Mouse (Mus musculus) duodenum, adult 2 months (tissue): ENCODE data around the gene Gm49378. TPM values are rescaled to one million over a fixed set of nuclear protein-coding genes. Genes with fewer than 3 reads are reported as not detected.

Experiments
- polyA plus RNA-seq: library from polyadenylated mRNA; depleted of rRNA; stranded (reverse); fragments of >200 nt; gene quantifications from 2 replicates; pipeline ENCODE4 v1.2.3, GENCODE M21; 2012; ENCODE audit warnings: low replicate concordance; rRNA removed

Gene Gm49378
- 6.3 and 23.9 TPM in 2 replicates for polyA plus RNA-seq

GRCm38 (mm10) chr14:55637795-55638194, at the start of gene Gm49378:
Gene Gm49378 (minus strand): TSS chr14:55637895.

DNA sequence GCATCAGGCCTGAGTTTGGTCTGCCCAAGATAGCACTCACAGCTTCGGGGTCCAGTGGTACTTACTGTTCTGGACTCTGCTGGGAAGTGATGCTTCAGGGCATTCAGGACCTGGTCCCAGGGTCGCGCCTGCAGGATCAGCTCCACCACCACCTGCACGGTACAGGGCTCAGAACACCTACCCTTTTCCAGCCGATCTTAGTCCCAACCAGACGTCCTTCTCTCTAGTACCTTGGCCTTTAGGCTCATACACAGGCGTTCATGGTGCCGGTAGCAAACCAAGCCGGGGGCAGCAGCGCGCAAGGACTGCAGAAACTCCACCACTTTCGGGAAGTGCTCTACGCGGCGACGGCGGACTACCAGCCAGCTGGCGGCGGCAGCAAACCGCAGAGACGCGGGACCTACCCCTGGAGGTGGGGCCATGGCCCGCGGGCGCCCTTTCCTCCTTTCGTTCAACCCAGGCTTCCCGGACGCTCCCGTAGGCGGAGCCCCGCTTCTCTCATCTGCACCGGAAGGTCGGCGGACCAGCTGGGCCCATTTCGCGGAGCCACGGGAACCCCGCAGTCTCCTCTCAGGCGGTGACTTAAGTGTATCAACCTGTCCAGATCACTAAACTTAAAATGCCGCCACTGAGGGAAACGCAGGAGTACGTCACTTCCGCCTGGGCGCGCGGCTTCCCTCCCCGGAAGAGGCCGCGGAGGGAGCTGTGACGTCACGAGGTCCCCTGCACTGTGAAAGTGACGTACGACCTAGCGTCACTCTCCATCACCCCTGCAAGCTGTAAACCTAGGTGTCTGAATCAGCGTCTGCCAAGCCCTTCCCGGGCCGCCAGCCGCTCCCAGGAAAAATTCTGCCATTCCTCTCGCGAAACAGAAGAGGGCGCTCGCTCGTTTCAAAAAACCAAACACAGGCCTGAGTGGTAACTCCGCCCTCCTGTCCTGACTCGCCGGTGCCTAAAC, 43.7 kb upstream of the Gm49378 start, which contains the start of gene Tinf2:
Gene Tinf2 (minus strand): TSS at position 661 of the 958 bp plus-strand sequence.

DNA sequence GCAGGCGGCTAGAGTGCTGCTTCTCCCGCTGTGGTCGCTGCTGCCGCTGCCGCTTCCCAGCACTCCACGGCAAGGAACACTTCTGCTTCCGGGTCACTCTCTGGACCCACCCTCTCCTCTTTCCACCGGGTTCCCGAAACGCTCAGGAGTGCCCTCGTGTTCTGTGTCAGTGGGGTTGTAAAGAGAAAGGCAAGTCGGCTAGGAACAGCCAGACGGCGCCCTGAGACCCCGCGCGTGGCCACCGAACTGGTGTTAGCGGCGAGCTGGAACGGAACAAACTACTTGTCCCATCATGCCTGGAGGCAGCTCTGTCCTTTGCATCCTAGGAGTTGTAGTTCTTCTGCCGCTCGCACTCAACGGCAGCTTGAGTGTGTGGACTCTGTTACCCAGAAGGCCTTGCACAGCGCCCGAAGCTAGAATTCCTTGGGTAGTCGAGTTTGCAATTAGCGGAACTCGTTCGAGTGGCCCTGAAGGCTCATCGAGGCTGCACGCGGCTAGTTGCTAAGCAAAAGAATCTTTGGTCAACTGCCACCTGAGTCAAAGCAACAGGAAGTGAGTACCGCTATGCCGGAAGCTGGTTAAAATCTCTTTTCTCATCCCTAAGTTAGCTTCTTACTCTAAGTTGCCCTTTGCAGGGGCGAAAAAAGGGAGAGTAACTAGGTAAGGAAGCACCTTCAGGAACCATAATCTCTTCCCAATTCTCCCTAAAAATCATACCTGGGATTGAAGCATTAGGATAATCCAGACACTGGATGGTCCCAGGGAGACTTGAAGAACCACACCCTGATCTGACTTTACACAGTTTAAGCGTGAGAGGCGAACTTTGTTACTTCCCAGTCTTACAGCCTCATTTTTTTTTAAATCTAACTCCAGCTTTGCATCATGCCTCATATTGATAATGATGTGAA, 34.4 kb upstream of the Gm49378 start, which contains the start of the genes Gmpr2 and Nedd8:
Gene Gmpr2 (plus strand): TSS at position 109 of the 908 bp plus-strand sequence.
Gene Nedd8 (minus strand): TSS at position 292 of the 908 bp plus-strand sequence.

DNA sequence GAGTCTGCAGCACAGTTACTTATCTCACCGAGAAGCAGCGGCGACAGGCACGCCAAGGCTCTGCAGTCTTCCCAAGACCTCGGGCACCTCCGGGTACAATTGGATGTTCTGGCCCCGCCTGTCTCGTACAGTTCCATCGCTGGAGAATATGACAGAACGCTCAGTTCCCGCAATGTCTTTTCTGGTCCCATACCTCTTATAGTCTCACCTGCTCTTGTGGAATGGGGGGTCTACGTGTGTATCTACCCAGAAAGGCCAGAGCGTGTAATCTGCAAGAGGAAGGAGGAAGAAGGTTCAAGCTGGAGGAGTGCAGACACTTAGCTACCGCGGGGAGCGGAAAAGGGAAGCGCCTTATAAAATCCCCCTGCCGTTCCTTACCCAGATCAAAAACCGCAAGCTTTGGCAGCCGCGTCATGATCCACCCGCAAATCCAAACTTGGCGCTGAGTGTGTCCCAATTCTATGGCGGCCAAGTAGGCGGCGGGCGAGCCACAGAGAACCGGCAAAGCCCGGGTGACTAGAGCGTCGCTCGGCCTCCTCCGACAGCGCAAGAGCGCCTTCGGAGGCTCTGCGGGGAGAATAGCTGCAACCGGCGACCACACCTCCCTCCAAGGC, 22.4 kb upstream of the Gm49378 start, which contains the start of gene Mdp1:
Gene Mdp1 (minus strand): TSS at position 549 of the 614 bp plus-strand sequence.

GRCm38 (mm10) chr14:55649884-55650283, 12.2 kb upstream of the Gm49378 start, which contains the start of gene Tssk4:
Gene Tssk4 (plus strand): TSS chr14:55650184.

DNA sequence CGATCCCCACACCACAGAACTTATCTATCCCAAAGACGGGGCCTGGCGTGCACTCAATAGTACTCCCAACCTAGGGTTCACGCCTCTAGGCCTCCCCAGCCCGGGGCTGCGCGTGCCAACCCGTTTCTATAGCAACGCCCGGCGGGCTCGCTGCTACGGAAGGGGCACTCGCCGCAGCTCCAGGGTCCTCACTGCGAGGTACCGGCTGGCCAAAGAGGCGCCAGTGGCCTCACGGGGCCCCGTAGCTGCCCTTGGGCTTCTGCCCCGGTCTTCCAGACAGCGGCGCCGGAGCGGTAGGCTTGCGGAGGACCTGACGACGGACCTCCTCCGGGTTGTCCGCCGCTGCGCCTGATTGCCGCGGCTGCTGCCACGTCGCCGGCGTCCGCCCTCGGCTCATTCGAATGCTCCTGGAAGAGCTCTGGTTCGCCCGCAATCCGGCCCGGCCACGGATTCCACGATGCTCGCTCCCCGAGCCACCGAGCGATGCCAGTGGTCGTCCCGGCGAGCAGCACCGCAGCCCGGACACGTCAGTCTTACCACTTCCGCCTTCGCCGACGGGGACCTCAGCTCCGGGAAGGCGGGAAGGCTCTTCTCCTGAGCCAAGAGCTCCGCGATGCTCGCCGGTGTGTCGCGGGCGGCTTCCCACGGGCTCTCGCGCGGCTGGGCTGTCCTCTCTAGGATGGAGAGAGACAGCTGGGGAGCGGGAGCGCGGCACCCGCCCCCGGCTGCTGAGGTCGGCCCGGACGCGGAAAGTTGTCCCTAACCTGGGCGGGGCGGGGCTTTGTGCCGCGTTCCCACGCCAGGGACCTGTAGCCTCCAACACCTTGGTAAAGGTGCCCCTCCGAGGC, 5.6 kb upstream of the Gm49378 start, which contains the start of gene Tm9sf1:
Gene Tm9sf1 (minus strand): TSS at position 747 of the 848 bp plus-strand sequence.

DNA sequence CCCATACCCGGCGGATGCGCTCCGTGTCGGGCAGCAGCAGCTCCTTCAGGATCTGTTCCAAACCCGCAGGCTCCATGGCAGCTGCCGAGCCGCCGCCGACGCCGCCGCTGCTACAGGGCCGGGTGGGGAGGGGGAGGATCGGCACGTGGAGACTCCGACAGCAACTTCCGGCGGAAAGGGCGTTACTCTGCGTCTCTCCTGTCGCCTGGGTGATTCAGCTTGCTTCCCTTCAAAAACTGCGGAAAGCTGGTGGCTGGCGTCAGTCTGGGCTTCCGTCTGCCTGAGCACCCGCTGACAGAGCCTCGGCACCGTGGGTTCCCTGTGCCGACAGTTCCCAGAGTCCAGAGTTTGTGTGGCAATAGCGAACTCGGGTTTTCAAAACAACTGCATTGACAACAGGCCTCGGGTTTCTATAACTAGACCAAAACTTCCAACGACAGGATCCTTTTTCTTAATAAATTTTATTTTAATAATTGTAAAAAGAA, 2.1 kb downstream of the Gm49378 start, which contains the start of gene Ipo4:
Gene Ipo4 (minus strand): TSS at position 435 of the 485 bp plus-strand sequence.

DNA sequence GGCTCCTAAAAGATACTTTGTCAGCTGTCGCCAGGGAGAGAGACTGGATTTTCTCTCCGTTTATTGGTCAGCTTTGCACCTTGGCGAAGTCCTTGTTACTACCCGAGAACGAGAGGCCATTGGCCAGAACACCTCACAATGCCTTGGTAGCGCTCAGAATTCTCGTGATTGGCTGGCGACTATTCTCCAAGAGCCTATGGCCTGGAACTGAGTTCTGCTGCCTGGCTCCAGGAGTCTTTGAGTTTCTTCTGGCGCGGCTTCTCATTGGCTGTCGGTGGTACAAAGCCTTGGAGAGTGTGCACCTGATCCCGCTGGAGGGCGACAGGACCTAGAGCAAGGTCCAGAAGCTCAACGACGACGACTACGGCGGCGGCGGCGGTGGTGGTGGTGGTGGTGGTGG, 19.9 kb downstream of the Gm49378 start, which contains the start of gene Rec8:
Gene Rec8 (plus strand): TSS at position 216 of the 400 bp plus-strand sequence.

GRCm38 (mm10) chr14:55603271-55603632, 34.4 kb downstream of the Gm49378 start, which contains the start of gene Irf9:
Gene Irf9 (plus strand): TSS chr14:55603571.

GRCm38 (mm10) chr14:55591331-55591891, 46.3 kb downstream of the Gm49378 start, which contains the start of gene Rnf31:
Gene Rnf31 (plus strand): TSS chr14:55591708.

DNA sequence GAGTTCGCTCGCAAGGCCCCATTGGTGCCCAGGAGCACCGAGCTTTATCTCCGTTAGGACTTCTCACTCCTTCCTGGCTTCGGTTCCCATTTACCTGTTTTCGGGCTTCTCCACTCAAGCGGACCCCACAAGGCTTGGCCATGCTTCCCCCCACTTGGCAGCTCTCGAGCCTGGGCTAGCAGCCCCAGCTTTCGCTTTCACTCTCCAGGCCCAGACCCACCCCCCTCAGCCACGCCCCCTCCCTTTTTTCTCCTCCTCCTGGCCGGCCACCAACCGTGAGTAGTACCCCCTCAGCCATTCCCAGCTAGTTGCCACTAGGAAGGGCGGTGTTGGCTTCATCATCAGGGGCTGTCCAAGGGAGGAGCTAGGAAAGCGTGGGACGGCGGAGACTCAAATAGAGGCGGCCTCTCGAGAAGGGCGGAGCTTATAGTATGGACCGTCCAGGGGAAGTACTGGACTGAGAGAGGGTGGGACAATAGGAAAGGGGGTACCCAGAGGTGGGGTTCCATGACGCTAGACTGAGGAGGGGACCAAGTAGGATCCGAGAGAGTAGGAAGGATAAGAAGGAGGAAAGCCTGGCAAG, 46.9 kb downstream of the Gm49378 start, which contains the start of gene Psme2:
Gene Psme2 (minus strand): TSS at position 366 of the 583 bp plus-strand sequence.

GRCm38 (mm10) chr14:55584702-55585565, 52.8 kb downstream of the Gm49378 start, which contains the start of gene Emc9:
Gene Emc9 (minus strand): TSS chr14:55585302.

Other genes with a start within 250 kb of the Gm49378 start
- 95.3 and 98.5 TPM in 2 replicates for gene Dhrs4, start 159.1 kb downstream of the Gm49378 start, polyA plus RNA-seq
- gene Carmil3, start 147.2 kb downstream of the Gm49378 start, polyA plus RNA-seq, result 0.58 and 5.5 TPM in 2 replicates
- gene Cpne6, start 127.5 kb downstream of the Gm49378 start, polyA plus RNA-seq, result 0.02 TPM in 1 of 2 replicates, not detected in the other
- gene Nrl, start 112.9 kb downstream of the Gm49378 start, polyA plus RNA-seq, result not detected in 2 replicates
- 19.5 and 27.3 TPM in 2 replicates for gene Pck2, start 97.6 kb downstream of the Gm49378 start, polyA plus RNA-seq
- 95.6 and 99.0 TPM in 2 replicates for gene Dcaf11, start 77.9 kb downstream of the Gm49378 start, polyA plus RNA-seq
- gene A730061H03Rik, start 77.5 kb downstream of the Gm49378 start, polyA plus RNA-seq, result 0.66 and 1.2 TPM in 2 replicates
- gene Fitm1, start 62.3 kb downstream of the Gm49378 start, polyA plus RNA-seq, result 0.09 TPM in 1 of 2 replicates, not detected in the other
- 79.6 and 120 TPM in 2 replicates for gene Psme1, start 59.8 kb downstream of the Gm49378 start, polyA plus RNA-seq
- gene Emc9, start 52.6 kb downstream of the Gm49378 start, polyA plus RNA-seq, result 22.9 and 37.1 TPM in 2 replicates
- 117 and 212 TPM in 2 replicates for gene Psme2, start 46.8 kb downstream of the Gm49378 start, polyA plus RNA-seq
- 33.6 and 53.0 TPM in 2 replicates for gene Rnf31, start 46.2 kb downstream of the Gm49378 start, polyA plus RNA-seq
- gene Irf9, start 34.3 kb downstream of the Gm49378 start, polyA plus RNA-seq, result 54.8 and 80.1 TPM in 2 replicates
- gene Rec8, start 19.9 kb downstream of the Gm49378 start, polyA plus RNA-seq, result 59.9 and 65.8 TPM in 2 replicates
- 22.5 and 39.9 TPM in 2 replicates for gene Ipo4, start 1.9 kb downstream of the Gm49378 start, polyA plus RNA-seq
- 112 and 118 TPM in 2 replicates for gene Tm9sf1, start 5.9 kb upstream of the Gm49378 start, polyA plus RNA-seq
- 0.69 and 1.3 TPM in 2 replicates for gene Tssk4, start 12.3 kb upstream of the Gm49378 start, polyA plus RNA-seq
- 17.9 and 19.6 TPM in 2 replicates for gene Mdp1, start 22.6 kb upstream of the Gm49378 start, polyA plus RNA-seq
- gene Gmpr2, start 34.0 kb upstream of the Gm49378 start, polyA plus RNA-seq, result 9.4 and 9.7 TPM in 2 replicates
- gene Nedd8, start 34.2 kb upstream of the Gm49378 start, polyA plus RNA-seq, result 242 and 271 TPM in 2 replicates
- 8.9 and 9.3 TPM in 2 replicates for gene Tinf2, start 43.9 kb upstream of the Gm49378 start, polyA plus RNA-seq
- 0.48 and 0.58 TPM in 2 replicates for gene Tgm1, start 76.0 kb upstream of the Gm49378 start, polyA plus RNA-seq
- 44.0 and 48.3 TPM in 2 replicates for gene Rabggta, start 84.4 kb upstream of the Gm49378 start, polyA plus RNA-seq
- 404 and 508 TPM in 2 replicates for gene Dhrs1, start 107.8 kb upstream of the Gm49378 start, polyA plus RNA-seq
- 10.6 and 12.5 TPM in 2 replicates for gene Nop9, start 107.8 kb upstream of the Gm49378 start, polyA plus RNA-seq
- gene Cideb, start 120.6 kb upstream of the Gm49378 start, polyA plus RNA-seq, result 265 and 662 TPM in 2 replicates
- 36.1 and 162 TPM in 2 replicates for gene Ltb4r2, start 123.5 kb upstream of the Gm49378 start, polyA plus RNA-seq
- 14.4 and 49.5 TPM in 2 replicates for gene Ltb4r1, start 128.1 kb upstream of the Gm49378 start, polyA plus RNA-seq
- gene Adcy4, start 146.2 kb upstream of the Gm49378 start, polyA plus RNA-seq, result 3.4 and 3.5 TPM in 2 replicates
- 46.1 and 54.9 TPM in 2 replicates for gene Ripk3, start 151.0 kb upstream of the Gm49378 start, polyA plus RNA-seq
- gene Nfatc4, start 185.2 kb upstream of the Gm49378 start, polyA plus RNA-seq, result 10.9 and 11.1 TPM in 2 replicates
- gene Nynrin, start 216.1 kb upstream of the Gm49378 start, polyA plus RNA-seq, result 1.6 TPM in 2 replicates
- gene Cbln3, start 246.5 kb upstream of the Gm49378 start, polyA plus RNA-seq, result 0.15 and 0.32 TPM in 2 replicates
- gene Khnyn, start 247.1 kb upstream of the Gm49378 start, polyA plus RNA-seq, result 15.1 and 17.9 TPM in 2 replicates